22 mouse cellular contexts compared by ENCODE assay signal in the genomic region with DNA sequence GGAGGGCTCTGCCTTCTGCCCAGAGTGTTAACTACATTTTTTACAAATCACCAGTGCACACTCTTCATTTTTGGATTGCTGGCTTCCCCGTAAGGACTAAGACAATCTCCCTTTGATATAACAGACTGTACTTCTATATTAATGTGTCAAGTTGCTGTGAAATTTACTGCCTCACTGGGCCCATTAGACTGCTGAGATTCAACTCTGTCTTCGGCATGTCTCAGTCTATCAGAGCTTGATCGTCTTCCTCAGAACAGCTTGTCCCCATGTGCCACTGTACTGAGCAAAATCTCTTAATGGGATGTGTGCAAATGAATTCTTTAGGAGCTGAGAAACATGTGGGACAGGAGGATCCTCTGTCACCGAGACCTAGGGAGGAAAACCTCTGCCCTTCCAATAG.
A peak's percentile ranks its signal among the peaks of the same experiment; 100 is the strongest.
DNase-seq lines count a peak whose midpoint lies in the region; ATAC-seq lines count a peak whose summit lies in the region.
"Had no signal": no experiment of that assay in that cellular context is flagged by ENCODE, and none has a peak within 500 bp of the region (broad histone marks: within the 10 kb centered on the region; RNA-seq: fewer than 3 reads in every experiment).

No protein-coding gene starts in this region.

- WGBS in hindbrain, embryonic 15.5 days, result 55% methylated on average over 4 of the region's 4 CpGs
- 89% methylated on average over 4 of the region's 4 CpGs for WGBS in hindbrain, embryonic 10.5 days
- WGBS in neural tube, embryonic 13.5 days, result 27% methylated on average over 4 of the region's 4 CpGs
- 31% methylated on average over 4 of the region's 4 CpGs for WGBS in neural tube, embryonic 14.5 days
- WGBS in neural tube, embryonic 15.5 days, result 29% methylated on average over 4 of the region's 4 CpGs

- no peaks in the 10 kb centered on the region for H3K9me3 ChIP-seq in hindbrain, embryonic 15.5 days
- H3K9me3 ChIP-seq in hindbrain, embryonic 10.5 days, result no peaks in the 10 kb centered on the region
- H3K9me3 ChIP-seq in neural tube, embryonic 13.5 days, result no peaks in the 10 kb centered on the region
- H3K9me3 ChIP-seq in neural tube, embryonic 14.5 days (ENCODE audit: control insufficient read depth, low read length), result no peaks in the 10 kb centered on the region
- no peaks in the 10 kb centered on the region for H3K9me3 ChIP-seq in neural tube, embryonic 15.5 days (replicated peaks)
- H3K9me3 ChIP-seq: G1E had no signal

- H3K36me3 ChIP-seq in hindbrain, embryonic 15.5 days, result no peaks in the 10 kb centered on the region
- no peaks in the 10 kb centered on the region for H3K36me3 ChIP-seq in hindbrain, embryonic 10.5 days
- H3K36me3 ChIP-seq in neural tube, embryonic 13.5 days, result no peaks in the 10 kb centered on the region
- no peaks in the 10 kb centered on the region for H3K36me3 ChIP-seq in neural tube, embryonic 14.5 days (ENCODE audit: control insufficient read depth, insufficient read depth, low read length)
- H3K36me3 ChIP-seq in neural tube, embryonic 15.5 days, result no peaks in the 10 kb centered on the region
- H3K36me3 ChIP-seq: G1E had no signal

- H3K4me2 ChIP-seq in hindbrain, embryonic 15.5 days, result no peak overlapping the region
- H3K4me2 ChIP-seq in neural tube, embryonic 13.5 days, result no peak overlapping the region
- H3K4me2 ChIP-seq in neural tube, embryonic 14.5 days (ENCODE audit: low read depth, low read length), result no peak overlapping the region
- no peak overlapping the region for H3K4me2 ChIP-seq in neural tube, embryonic 15.5 days

- no peak overlapping the region for H3K9ac ChIP-seq in hindbrain, embryonic 15.5 days
- no peak overlapping the region for H3K9ac ChIP-seq in neural tube, embryonic 13.5 days
- no peak overlapping the region for H3K9ac ChIP-seq in neural tube, embryonic 14.5 days (replicated peaks; ENCODE audit: low read depth, low read length)
- no peak overlapping the region for H3K9ac ChIP-seq in neural tube, embryonic 15.5 days (replicated peaks)

- ATAC-seq in hindbrain, embryonic 15.5 days (ENCODE audit: low FRiP score, low read depth), result peak; percentile 42; the same call in 1 of the 2 replicates
- peak; percentile 61; the same call in 1 of the 2 replicates for ATAC-seq in neural tube, embryonic 13.5 days (ENCODE audit: low read depth)
- ATAC-seq in neural tube, embryonic 14.5 days (ENCODE audit: low read depth), result peak; percentile 51; the same call in 1 of the 2 replicates
- no peak; the same call in 1 of the 2 replicates for ATAC-seq in neural tube, embryonic 15.5 days (ENCODE audit: low FRiP score)
- ATAC-seq: activated CD4-positive, CD25-positive, alpha-beta regulatory T cell, adult 4 months; CD4-positive, CD25-positive, alpha-beta regulatory T cell, adult 4 months; Patski had no signal

- H3K4me3 ChIP-seq in hindbrain, embryonic 15.5 days, result no peak overlapping the region
- H3K4me3 ChIP-seq in hindbrain, embryonic 10.5 days, result no peak overlapping the region
- H3K4me3 ChIP-seq in neural tube, embryonic 13.5 days, result no peak overlapping the region
- no peak overlapping the region for H3K4me3 ChIP-seq in neural tube, embryonic 14.5 days (ENCODE audit: low read depth, low read length)
- H3K4me3 ChIP-seq in neural tube, embryonic 15.5 days (replicated peaks), result no peak overlapping the region

- H3K27ac ChIP-seq in hindbrain, embryonic 15.5 days (replicated peaks), result no peak overlapping the region
- no peak overlapping the region for H3K27ac ChIP-seq in hindbrain, embryonic 10.5 days
- peak overlapping the region; percentile 49 for H3K27ac ChIP-seq in neural tube, embryonic 13.5 days (replicated peaks)
- H3K27ac ChIP-seq in neural tube, embryonic 14.5 days (ENCODE audit: low read depth, low read length), result no peak overlapping the region
- H3K27ac ChIP-seq in neural tube, embryonic 15.5 days (replicated peaks), result no peak overlapping the region

- H3K27me3 ChIP-seq in hindbrain, embryonic 15.5 days, result no peaks in the 10 kb centered on the region
- no peaks in the 10 kb centered on the region for H3K27me3 ChIP-seq in hindbrain, embryonic 10.5 days (ENCODE audit: insufficient read depth, poor library complexity, severe bottlenecking)
- H3K27me3 ChIP-seq in neural tube, embryonic 13.5 days, result no peaks in the 10 kb centered on the region
- H3K27me3 ChIP-seq in neural tube, embryonic 14.5 days (ENCODE audit: control insufficient read depth, insufficient read depth, low read length), result no peaks in the 10 kb centered on the region
- no peaks in the 10 kb centered on the region for H3K27me3 ChIP-seq in neural tube, embryonic 15.5 days (replicated peaks)
- H3K27me3 ChIP-seq: CH12.LX had no signal

- H3K4me1 ChIP-seq in hindbrain, embryonic 15.5 days (replicated peaks), result peaks cover 7% of the 10 kb centered on the region; the same call in 1 of the 2 replicates
- H3K4me1 ChIP-seq in hindbrain, embryonic 10.5 days (replicated peaks), result no peaks in the 10 kb centered on the region
- H3K4me1 ChIP-seq in neural tube, embryonic 13.5 days (replicated peaks), result peaks cover 13% of the 10 kb centered on the region
- peaks cover 8% of the 10 kb centered on the region; the same call in 1 of the 2 replicates for H3K4me1 ChIP-seq in neural tube, embryonic 14.5 days (ENCODE audit: control insufficient read depth, insufficient read depth, low read length)
- H3K4me1 ChIP-seq in neural tube, embryonic 15.5 days, result peaks cover 8% of the 10 kb centered on the region; the same call in 1 of the 2 replicates

- DNase-seq in hindbrain, embryonic 10.5 days (ENCODE audit: low spot score), result no peak
- DNase-seq in neural tube, embryonic 10.5 days (ENCODE audit: extremely low spot score, low spot score), result no peak
- DNase-seq in retina, postnatal 1 day, result peak; percentile 15
- DNase-seq in retina, embryonic 14.5 days (ENCODE audit: low spot score), result no peak
- DNase-seq: adrenal gland, adult 2 months; adrenal gland, adult 8-10 months; adrenal gland, postnatal 10 days; adrenal gland, postnatal 14 days; adrenal gland, postnatal 25 days; adrenal gland, postnatal 36 days; B cell, adult 2 months; cerebellum, adult 11 months; cerebellum, adult 11-12 months had no signal
